Mouse (Mus musculus) lung, postnatal 0 days (tissue): ENCODE data around the gene Ptprt.

ENCODE experiments used
- CTCF ChIP-seq: IDR thresholded peaks from 2 replicates; pipeline ENCODE4 v1.5.1; 2016; ENCODE audit warnings: antibody characterized with exemption, mild to moderate bottlenecking
- EP300 ChIP-seq: IDR thresholded peaks from 2 replicates; pipeline ENCODE4 v1.6.1; 2016; ENCODE audit warnings: antibody characterized with exemption, mild to moderate bottlenecking, control low read depth

GRCm38 (mm10) chr2:162141845-162142411 lies 519.0 kb downstream of the Ptprt start:
- TF ChIP-seq CTCF (no peak), EP300 (no peak)
